Mouse (Mus musculus): ENCODE results near the gene Gdpd1. TPM values are rescaled to one million over a fixed set of nuclear protein-coding genes. Genes with fewer than 3 reads are reported as not detected.

The Gdpd1 gene
- total RNA-seq (2023; ENCODE audit: inconsistent age): 0.22 to 0.42 TPM (median 0.22 TPM) in 3 of 4 replicates, not detected in the other

DNA sequence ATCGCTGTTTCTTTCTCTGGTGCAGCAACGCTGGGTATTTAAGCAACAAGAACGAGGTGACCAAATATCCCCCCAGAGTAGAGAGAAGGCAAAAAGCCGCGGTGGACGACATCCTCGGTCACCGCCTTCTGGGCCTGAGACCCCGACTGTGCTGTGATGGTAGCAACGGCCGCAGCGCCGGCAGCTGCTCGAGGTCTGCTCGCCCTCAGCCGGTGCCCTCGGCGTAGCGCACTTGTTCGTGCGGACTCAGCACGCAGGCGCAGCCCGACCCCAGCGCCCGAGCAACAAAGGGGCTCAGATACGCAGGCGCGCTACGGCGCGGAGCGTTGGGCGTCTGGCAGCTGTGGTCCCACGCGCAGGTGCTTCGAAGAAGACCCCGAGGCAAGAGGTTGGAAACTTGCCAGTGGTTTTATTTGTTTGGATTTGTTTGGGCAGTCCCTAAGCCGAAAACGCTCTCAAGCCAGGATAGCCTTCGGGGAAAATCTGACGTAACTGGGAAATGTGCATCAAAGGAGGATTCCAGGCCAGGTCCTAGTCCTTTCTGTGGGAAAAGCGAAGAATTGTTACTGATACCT, at the start of gene Gdpd1:
Gene Gdpd1, minus strand, starts transcription at position 197 of the 575 bp plus-strand sequence.

DNA sequence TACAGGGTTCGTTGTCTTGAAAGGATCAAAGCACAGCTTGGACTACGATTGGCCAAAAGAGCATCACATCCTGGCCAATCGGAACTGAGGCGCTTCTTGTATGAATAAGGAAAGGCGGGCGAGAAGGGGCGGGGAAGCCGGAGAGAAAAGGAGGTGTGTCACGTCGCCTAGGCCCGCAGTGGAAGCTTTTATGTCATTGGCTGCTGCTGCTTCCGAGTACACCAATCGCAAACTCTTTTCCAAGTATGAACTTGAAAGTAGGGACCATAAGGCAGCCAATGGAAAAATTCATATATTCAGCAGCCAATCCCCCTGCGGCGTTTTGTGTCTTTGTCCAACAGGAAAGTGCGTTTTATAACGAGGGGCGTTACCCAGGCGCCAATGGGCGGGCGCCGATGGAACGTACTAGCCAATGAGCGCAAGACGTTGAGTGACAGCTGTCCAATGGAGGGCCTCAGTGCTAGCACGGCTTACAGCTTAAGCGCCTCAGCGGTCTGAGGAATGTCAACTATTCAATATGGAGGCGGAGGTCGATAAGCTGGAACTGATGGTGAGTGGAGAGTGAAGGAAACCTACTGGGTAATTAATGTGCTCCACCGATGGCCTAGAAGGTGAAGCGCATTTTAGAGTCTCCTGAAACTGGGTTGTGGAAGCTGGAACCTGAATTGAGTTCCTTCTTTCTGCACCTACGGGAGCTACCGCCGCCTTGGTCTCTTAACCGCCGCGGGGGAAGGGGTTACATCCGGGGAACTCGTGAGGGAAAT, 35.1 kb upstream of the Gdpd1 start, which contains the start of gene Ska2:
Gene Ska2, plus strand, starts transcription at position 480 of the 764 bp plus-strand sequence.

DNA sequence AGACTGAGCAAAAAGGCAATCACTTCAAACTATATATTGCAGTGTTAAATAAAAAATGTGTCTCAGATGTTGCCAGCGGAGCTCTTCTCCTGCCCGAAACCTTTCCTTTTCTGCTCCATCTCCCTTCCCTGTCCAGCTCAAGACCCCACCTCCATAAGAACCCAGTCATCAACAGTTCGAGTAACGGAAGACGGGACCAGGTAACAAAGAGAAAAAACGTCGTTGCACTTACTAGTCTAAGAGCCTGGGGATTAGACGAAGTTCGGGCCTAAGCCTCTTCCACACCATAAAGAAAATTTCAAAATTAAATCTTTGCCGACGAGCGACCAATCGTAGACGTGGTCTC, 34.5 kb upstream of the Gdpd1 start, which contains the start of gene Prr11:
Gene Prr11, minus strand, starts transcription at position 300 of the 346 bp plus-strand sequence.

DNA sequence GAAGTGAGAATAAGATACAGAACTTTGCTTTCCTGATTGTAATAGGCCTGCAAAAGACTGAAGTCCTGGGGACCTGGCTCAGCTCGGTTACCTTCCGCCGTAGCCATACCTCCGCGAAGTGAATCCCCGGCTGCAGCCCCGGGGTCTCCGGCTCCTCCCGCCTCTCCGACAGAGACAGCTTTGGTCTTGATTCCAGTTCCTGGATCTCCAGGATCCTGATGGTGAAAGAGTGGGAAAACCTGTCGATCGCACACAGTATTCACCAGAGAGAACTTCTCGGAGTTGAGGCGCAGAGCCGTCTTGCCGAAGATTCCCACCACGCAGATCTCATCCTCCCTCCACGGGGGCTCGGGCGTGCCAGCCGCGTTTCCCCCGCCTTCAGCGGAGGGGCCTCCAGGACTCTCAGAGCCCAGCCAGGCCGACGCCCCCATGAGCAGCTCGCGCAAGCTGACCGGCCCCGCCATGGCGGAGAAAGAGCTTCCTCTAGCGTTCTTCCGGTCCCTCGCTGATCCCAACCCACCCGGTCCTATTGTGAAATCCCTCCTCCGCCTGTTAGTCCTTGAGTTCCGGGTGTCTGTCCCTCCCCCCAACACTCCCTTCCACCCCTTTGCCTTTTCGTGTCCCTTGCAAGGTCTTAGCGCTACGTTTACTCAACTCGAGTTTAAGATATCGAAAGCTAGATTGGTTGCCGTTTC, 12.6 kb upstream of the Gdpd1 start, which contains the start of gene Smg8:
Gene Smg8, minus strand, starts transcription at position 485 of the 695 bp plus-strand sequence.

DNA sequence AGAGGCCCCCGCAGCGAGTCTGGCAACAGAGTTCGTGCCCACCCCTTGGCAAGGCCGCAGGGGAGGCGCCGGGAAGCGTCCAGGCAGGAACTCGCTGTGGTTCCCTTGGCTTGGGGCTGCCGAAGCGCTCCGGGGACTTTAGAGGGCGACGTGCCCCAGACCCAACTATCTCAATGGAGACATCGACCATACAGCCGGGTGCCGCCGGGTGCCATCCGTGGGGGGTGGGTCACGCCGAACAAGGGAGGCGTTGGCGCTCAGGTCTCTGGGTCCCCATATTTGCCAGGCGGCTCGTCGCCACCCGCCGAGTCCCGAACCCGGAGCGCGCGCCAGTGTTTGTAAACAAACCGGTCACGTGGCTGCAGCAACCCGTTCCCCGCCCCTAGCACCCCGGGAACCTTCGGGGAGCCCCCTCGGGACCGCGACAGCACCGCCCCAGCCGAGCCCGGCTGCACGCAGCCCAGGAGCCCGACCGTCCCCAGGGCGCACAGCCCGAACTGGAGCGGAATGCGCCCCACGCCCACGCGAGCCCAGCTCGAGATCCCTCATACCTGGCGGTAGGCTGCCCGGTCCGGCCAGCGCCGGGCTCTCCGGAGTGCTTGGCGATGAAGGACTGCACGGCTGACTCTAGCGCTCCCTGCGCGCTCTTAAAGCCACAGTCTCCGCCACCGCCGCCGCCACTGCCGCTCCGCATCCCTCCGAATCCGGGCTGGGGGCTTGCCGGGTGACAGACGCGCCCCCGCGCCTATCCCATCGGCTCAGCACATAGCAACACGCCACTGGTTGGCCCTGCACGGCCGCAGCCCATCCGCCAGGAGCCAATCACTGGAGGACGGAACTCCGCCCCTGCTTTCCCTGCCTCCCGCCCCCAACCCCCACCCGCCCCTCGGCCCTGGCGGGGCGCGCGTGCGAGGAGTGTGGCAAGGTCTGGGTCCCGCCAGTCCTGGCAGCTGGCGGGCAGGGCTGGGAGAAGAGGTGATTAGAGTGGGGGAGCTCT, 80.5 kb downstream of the Gdpd1 start, which contains the start of gene Ypel2:
Gene Ypel2, minus strand, starts transcription at position 667 of the 997 bp plus-strand sequence.

Other genes with a start within 250 kb of the Gdpd1 start
- gene Ypel2, start 80.4 kb downstream of the Gdpd1 start, total RNA-seq (2023; ENCODE audit: inconsistent age): 3.8 to 6.0 TPM (median 5.4 TPM) in 4 replicates
- gene Smg8, start 12.7 kb upstream of the Gdpd1 start, total RNA-seq (2023; ENCODE audit: inconsistent age): 23.1 to 29.1 TPM (median 26.1 TPM) in 4 replicates
- 1.3 to 1.7 TPM (median 1.3 TPM) in 4 replicates for gene Prr11, start 34.6 kb upstream of the Gdpd1 start, total RNA-seq (2023; ENCODE audit: inconsistent age)
- 4.6 to 9.2 TPM (median 7.5 TPM) in 4 replicates for gene Ska2, start 35.2 kb upstream of the Gdpd1 start, total RNA-seq (2023; ENCODE audit: inconsistent age)
- gene Trim37, start 53.0 kb upstream of the Gdpd1 start, total RNA-seq (2023; ENCODE audit: inconsistent age): 6.7 to 12.1 TPM (median 10.2 TPM) in 4 replicates

Data from B cell, adult (primary cell).